28 mouse cellular contexts compared by ENCODE assay signal in the genomic region with DNA sequence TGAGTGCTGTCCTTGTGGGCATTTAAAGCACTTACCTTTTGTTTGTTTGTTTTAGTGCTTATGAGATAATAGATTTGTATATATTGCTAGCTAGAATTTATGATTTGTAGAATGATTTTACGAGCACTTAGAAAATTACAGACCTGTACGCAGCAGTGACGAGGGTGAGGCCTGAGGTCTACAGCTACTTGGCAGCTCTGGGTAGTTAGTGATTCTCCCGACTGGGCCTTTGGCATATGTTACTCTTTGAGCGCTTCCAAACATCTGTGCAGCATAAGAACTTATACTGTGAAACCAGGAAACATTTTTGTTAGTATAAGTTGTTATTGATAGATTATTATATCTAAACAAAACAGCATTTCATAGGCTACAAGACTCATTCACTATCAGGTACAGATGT. TPM values are rescaled to one million over a fixed set of nuclear protein-coding genes. Genes with fewer than 3 reads are reported as not detected.
DNase-seq lines count a peak whose midpoint lies in the region; ATAC-seq and TF ChIP-seq lines count a peak whose summit lies in the region.
"Had no signal": no experiment of that assay in that cellular context is flagged by ENCODE, and none has a peak within 500 bp of the region (broad histone marks: within the 10 kb centered on the region; RNA-seq: fewer than 3 reads in every experiment).

No protein-coding gene starts in this region.

- no peak for TF ChIP-seq CTCF in heart, postnatal 0 days (IDR thresholded peaks at IDR 0.05; ENCODE audit: low read depth)
- TF ChIP-seq CTCF in cerebellum, adult 2 months (IDR thresholded peaks at IDR 0.05; ENCODE audit: borderline replicate concordance, insufficient read depth, low read depth, low read length) = no peak

- H3K27me3 ChIP-seq in heart, embryonic 12.5 days (replicated peaks) = no peaks in the 10 kb centered on the region
- no peaks in the 10 kb centered on the region for H3K27me3 ChIP-seq in heart, postnatal 0 days (ENCODE audit: control insufficient read depth, insufficient read depth, low read length)
- H3K27me3 ChIP-seq in neural tube, embryonic 12.5 days (replicated peaks) = no peaks in the 10 kb centered on the region
- H3K27me3 ChIP-seq in cerebellum, adult 2 months (ENCODE audit: control insufficient read depth, insufficient read depth, low read length) = no peaks in the 10 kb centered on the region
- H3K27me3 ChIP-seq: embryonic facial prominence, embryonic 13.5 days; intestine, embryonic 15.5 days; liver, embryonic 15.5 days had no signal

- no peak overlapping the region for H3K9ac ChIP-seq in heart, embryonic 12.5 days
- H3K9ac ChIP-seq in heart, postnatal 0 days (replicated peaks; ENCODE audit: low read depth, low read length) = no peak overlapping the region
- H3K9ac ChIP-seq in neural tube, embryonic 12.5 days = no peak overlapping the region
- H3K9ac ChIP-seq: embryonic facial prominence, embryonic 13.5 days; intestine, embryonic 15.5 days; liver, embryonic 15.5 days; lung, embryonic 14.5 days had no signal

- TF ChIP-seq EP300 in heart, postnatal 0 days (IDR thresholded peaks at IDR 0.05; ENCODE audit: low read depth) = no peak

- H3K4me1 ChIP-seq in heart, embryonic 12.5 days (replicated peaks) = peaks cover 6% of the 10 kb centered on the region
- peaks cover 8% of the 10 kb centered on the region; the same call in 1 of the 2 replicates for H3K4me1 ChIP-seq in heart, postnatal 0 days (ENCODE audit: control insufficient read depth, insufficient read depth)
- H3K4me1 ChIP-seq in neural tube, embryonic 12.5 days = no peaks in the 10 kb centered on the region
- 0 out of 2 replicates have a peak, but pooled peaks cover 2% of the 10 kb centered on the region for H3K4me1 ChIP-seq in cerebellum, adult 2 months (ENCODE audit: control insufficient read depth, insufficient read depth, low read length)
- H3K4me1 ChIP-seq: intestine, embryonic 15.5 days; liver, embryonic 15.5 days had no signal

- H3K4me2 ChIP-seq in heart, embryonic 12.5 days = no peak overlapping the region
- H3K4me2 ChIP-seq in heart, postnatal 0 days (ENCODE audit: low read depth, low read length) = no peak overlapping the region
- no peak overlapping the region for H3K4me2 ChIP-seq in neural tube, embryonic 12.5 days (replicated peaks)
- H3K4me2 ChIP-seq: embryonic facial prominence, embryonic 13.5 days; intestine, embryonic 15.5 days; liver, embryonic 15.5 days; lung, embryonic 14.5 days had no signal

- ATAC-seq in heart, embryonic 12.5 days (ENCODE audit: insufficient number of reproducible peaks, low FRiP score) = no peak
- no peak for ATAC-seq in heart, postnatal 0 days (ENCODE audit: insufficient read depth, low read depth)
- 0 out of 2 replicates have a peak, but pooled peaks have one; percentile 58 for ATAC-seq in neural tube, embryonic 12.5 days (ENCODE audit: low FRiP score, low read depth)
- ATAC-seq: CD4-positive, CD25-positive, alpha-beta regulatory T cell, adult 4 months; forebrain, embryonic 16.5 days; hindbrain, postnatal 0 days; intestine, embryonic 15.5 days had no signal

- DNase-seq in heart, adult 11 months = no peak
- no peak for DNase-seq in heart, postnatal 0 days (ENCODE audit: low spot score)
- DNase-seq in heart, postnatal 36 days = no peak
- DNase-seq in neural tube, embryonic 10.5 days (ENCODE audit: extremely low spot score, low spot score) = no peak
- no peak for DNase-seq in cerebellum, adult 2 months
- DNase-seq: adrenal gland, postnatal 14 days; cerebellum, adult 11 months; cerebellum, adult 9-11 months; gastrocnemius, adult 2 months; gastrocnemius, postnatal 36 days; heart, postnatal 14 days; kidney, adult 2 months; kidney, postnatal 36 days; layer of hippocampus, adult 9-11 months; lung, embryonic 14.5 days; lung, postnatal 14 days had no signal

- intact Hi-C loops in heart, postnatal 36 days (cut with DNase I) = no loop called here

- peak overlapping the region; percentile 54; the same call in 1 of the 2 replicates for H3K27ac ChIP-seq in heart, embryonic 12.5 days (ENCODE audit: poor library complexity, severe bottlenecking)
- peak overlapping the region; percentile 49 for H3K27ac ChIP-seq in heart, postnatal 0 days (ENCODE audit: low read depth)
- no peak overlapping the region for H3K27ac ChIP-seq in neural tube, embryonic 12.5 days
- no peak overlapping the region for H3K27ac ChIP-seq in cerebellum, adult 2 months (ENCODE audit: insufficient read depth, low read length)
- H3K27ac ChIP-seq: embryonic facial prominence, embryonic 13.5 days; gastrocnemius, adult 2 months; hindbrain, postnatal 0 days; intestine, embryonic 15.5 days; liver, embryonic 15.5 days had no signal

- H3K4me3 ChIP-seq in heart, embryonic 12.5 days = no peak overlapping the region
- H3K4me3 ChIP-seq in heart, postnatal 0 days (ENCODE audit: low read depth, low read length) = no peak overlapping the region
- H3K4me3 ChIP-seq in neural tube, embryonic 12.5 days = no peak overlapping the region
- no peak overlapping the region for H3K4me3 ChIP-seq in cerebellum, adult 2 months (replicated peaks; ENCODE audit: insufficient read depth, low read depth, low read length)
- H3K4me3 ChIP-seq: embryonic facial prominence, embryonic 13.5 days; erythroblast, embryonic 14.5 days; gastrocnemius, adult 2 months; intestine, embryonic 15.5 days; liver, embryonic 15.5 days had no signal

- WGBS in heart, embryonic 12.5 days = 79% methylated on average over 5 of the region's 5 CpGs
- 67% methylated on average over 5 of the region's 5 CpGs for WGBS in heart, postnatal 0 days
- 78% methylated on average over 5 of the region's 5 CpGs for WGBS in neural tube, embryonic 12.5 days
- 39% methylated on average over 5 of the region's 5 CpGs for WGBS in cerebellum, adult 2 months

- peaks cover 7% of the 10 kb centered on the region for H3K9me3 ChIP-seq in heart, embryonic 12.5 days (replicated peaks)
- H3K9me3 ChIP-seq in heart, postnatal 0 days (replicated peaks; ENCODE audit: control insufficient read depth, low read length) = peaks cover 5% of the 10 kb centered on the region; the same call in 1 of the 2 replicates
- peaks cover 7% of the 10 kb centered on the region; the same call in 1 of the 2 replicates for H3K9me3 ChIP-seq in neural tube, embryonic 12.5 days
- H3K9me3 ChIP-seq: intestine, embryonic 15.5 days; liver, embryonic 15.5 days had no signal

- H3K36me3 ChIP-seq in heart, embryonic 12.5 days = peaks cover 15% of the 10 kb centered on the region
- no peaks in the 10 kb centered on the region; the same call in 1 of the 2 replicates for H3K36me3 ChIP-seq in heart, postnatal 0 days (replicated peaks; ENCODE audit: control insufficient read depth, insufficient read depth, low read length)
- H3K36me3 ChIP-seq in neural tube, embryonic 12.5 days = peaks cover 3% of the 10 kb centered on the region; the same call in 1 of the 2 replicates
- H3K36me3 ChIP-seq: intestine, embryonic 15.5 days; liver, embryonic 15.5 days had no signal

- TF ChIP-seq POLR2A in cerebellum, adult 2 months (IDR thresholded peaks at IDR 0.05; ENCODE audit: borderline replicate concordance, insufficient read depth, low read length) = no peak

RNA-seq across cellular contexts. Expression of gene Gpr22, which starts 12.3 kb away (rescaled TPM):
- 14.2 and 17.5 TPM in 2 replicates for polyA plus RNA-seq in heart, embryonic 12.5 days (2016; fragmentation: Nextera tagmentation; extraction: Ambion mirVana)
- total RNA-seq in heart, postnatal 0 days (2014; rRNA removed; ENCODE audit: low replicate concordance) = 15.8 and 16.0 TPM in 2 replicates
- polyA plus RNA-seq in heart, postnatal 0 days (2015; fragmentation: Nextera tagmentation; extraction: Ambion mirVana) = 10.7 and 14.0 TPM in 2 replicates
- 10 to 100 TPM; 11.1 to 24.8 TPM for total RNA-seq in heart, postnatal 36 days (2021)
- 8.9 and 9.8 TPM in 2 replicates for polyA plus RNA-seq in neural tube, embryonic 12.5 days (2016; fragmentation: Nextera tagmentation; extraction: Ambion mirVana)
- polyA plus RNA-seq in cerebellum, adult 2 months (2012; rRNA removed) = 38.5 and 48.9 TPM in 2 replicates
- total RNA-seq: gastrocnemius, adult 2 months; gastrocnemius, postnatal 36 days; liver, adult 2 months; monocyte, adult 5-6 weeks had no signal
- polyA plus RNA-seq: erythroblast, embryonic 14.5 days; liver, adult 2 months; testis, adult 2 months had no signal

RNA-seq across cellular contexts. Expression of gene Cog5, which starts 46.7 kb away (rescaled TPM):
- 33.5 and 34.2 TPM in 2 replicates for polyA plus RNA-seq in heart, embryonic 12.5 days (2016; fragmentation: Nextera tagmentation; extraction: Ambion mirVana)
- 58.4 and 79.4 TPM in 2 replicates for total RNA-seq in heart, postnatal 0 days (2014; rRNA removed; ENCODE audit: low replicate concordance)
- 19.7 and 22.4 TPM in 2 replicates for polyA plus RNA-seq in heart, postnatal 0 days (2015; fragmentation: Nextera tagmentation; extraction: Ambion mirVana)
- 10 to 100 TPM; 54.1 to 57.1 TPM for total RNA-seq in heart, postnatal 36 days (2021)
- 35.7 and 36.0 TPM in 2 replicates for polyA plus RNA-seq in neural tube, embryonic 12.5 days (2016; fragmentation: Nextera tagmentation; extraction: Ambion mirVana)
- polyA plus RNA-seq in cerebellum, adult 2 months (2012; rRNA removed) = 34.6 and 37.6 TPM in 2 replicates

RNA-seq across cellular contexts. Expression of gene Dus4l, which starts 46.8 kb away (rescaled TPM):
- polyA plus RNA-seq in heart, embryonic 12.5 days (2016; fragmentation: Nextera tagmentation; extraction: Ambion mirVana) = 7.2 and 7.9 TPM in 2 replicates
- total RNA-seq in heart, postnatal 0 days (2014; rRNA removed; ENCODE audit: low replicate concordance) = 2.2 and 3.2 TPM in 2 replicates
- 7.6 and 7.7 TPM in 2 replicates for polyA plus RNA-seq in heart, postnatal 0 days (2015; fragmentation: Nextera tagmentation; extraction: Ambion mirVana)
- total RNA-seq in heart, postnatal 36 days (2021) = 1 to 10 TPM; 7.2 to 7.6 TPM
- 5.9 and 9.4 TPM in 2 replicates for polyA plus RNA-seq in neural tube, embryonic 12.5 days (2016; fragmentation: Nextera tagmentation; extraction: Ambion mirVana)
- polyA plus RNA-seq in cerebellum, adult 2 months (2012; rRNA removed) = 8.3 and 8.4 TPM in 2 replicates

Comparison
In these comparisons a context has a peak if more than half of its experiments do, and no peak if none do; other contexts are left out.
1. H3K27ac ChIP-seq: peak in heart, embryonic 12.5 days (single experiment) and heart, postnatal 0 days (single experiment); none in neural tube, embryonic 12.5 days (single experiment) and cerebellum, adult 2 months (single experiment).